Mouse (Mus musculus): Measurements from ENCODE around the gene Ncoa3. TPM values are rescaled to one million over a fixed set of nuclear protein-coding genes. Genes with fewer than 3 reads are reported as not detected.

The Ncoa3 gene
- polyA plus RNA-seq, 1 experiment from 2014 or later = 23.2 TPM

GRCm38 (mm10) chr2:166066434-166066833 is 74.0 kb downstream of the Ncoa3 start:
- Histone ChIP-seq H3K27ac (ENCODE audit: low read depth, low read length) (no peak overlapping the region), H3K4me3 (ENCODE audit: low read length) (no peak overlapping the region), H3K27me3 (ENCODE audit: control insufficient read depth, insufficient read depth, low read length) (no peaks in the 10 kb centered on the region), H3K9me3 (ENCODE audit: control insufficient read depth, low read length) (no peaks in the 10 kb centered on the region), H3K9ac (ENCODE audit: low read depth, low read length) (no peak overlapping the region), H3K36me3 (ENCODE audit: control insufficient read depth, insufficient read depth, low read length) (peaks cover 81% of the 10 kb centered on the region), H3K4me2 (replicated peaks; ENCODE audit: low read depth, low read length) (no peak overlapping the region), H3K4me1 (ENCODE audit: control insufficient read depth, insufficient read depth, low read length) (no peaks in the 10 kb centered on the region)
- no peak for ATAC-seq (ENCODE audit: low FRiP score, low TSS enrichment)
- 84% methylated on average over 4 of the region's 4 CpGs for WGBS

GRCm38 (mm10) chr2:166068261-166068660 is 75.8 kb downstream of the Ncoa3 start:
- Histone ChIP-seq H3K4me2 (replicated peaks; ENCODE audit: low read depth, low read length) (no peak overlapping the region), H3K9ac (ENCODE audit: low read depth, low read length) (no peak overlapping the region), H3K9me3 (ENCODE audit: control insufficient read depth, low read length) (no peaks in the 10 kb centered on the region), H3K27me3 (ENCODE audit: control insufficient read depth, insufficient read depth, low read length) (no peaks in the 10 kb centered on the region), H3K36me3 (ENCODE audit: control insufficient read depth, insufficient read depth, low read length) (peaks cover 72% of the 10 kb centered on the region), H3K4me3 (ENCODE audit: low read length) (no peak overlapping the region), H3K4me1 (ENCODE audit: control insufficient read depth, insufficient read depth, low read length) (peaks cover 2% of the 10 kb centered on the region; the same call in 1 of the 2 replicates), H3K27ac (ENCODE audit: low read depth, low read length) (no peak overlapping the region)
- WGBS = 90% methylated on average over 9 of the region's 9 CpGs
- ATAC-seq (ENCODE audit: low FRiP score, low TSS enrichment) = no peak

- Histone ChIP-seq H3K27me3 (ENCODE audit: control insufficient read depth, insufficient read depth, low read length) (no peaks in the 10 kb centered on the region), H3K9ac (ENCODE audit: low read depth, low read length) (no peak overlapping the region), H3K4me3 (ENCODE audit: low read length) (no peak overlapping the region), H3K9me3 (ENCODE audit: control insufficient read depth, low read length) (no peaks in the 10 kb centered on the region), H3K4me1 (ENCODE audit: control insufficient read depth, insufficient read depth, low read length) (peaks cover 6% of the 10 kb centered on the region; the same call in 1 of the 2 replicates), H3K27ac (ENCODE audit: low read depth, low read length) (no peak overlapping the region), H3K4me2 (replicated peaks; ENCODE audit: low read depth, low read length) (no peak overlapping the region), H3K36me3 (ENCODE audit: control insufficient read depth, insufficient read depth, low read length) (peaks cover 68% of the 10 kb centered on the region)
- no peak for ATAC-seq (ENCODE audit: low FRiP score, low TSS enrichment)
- 79% methylated on average over 5 of the region's 5 CpGs for WGBS
Measured at GRCm38 (mm10) chr2:166069164-166069563, 76.7 kb downstream of the Ncoa3 start.

- no peak overlapping the region for H3K4me2 ChIP-seq (replicated peaks; ENCODE audit: low read depth, low read length)
- 89% methylated on average over 7 of the region's 7 CpGs for WGBS
- H3K9me3 ChIP-seq (ENCODE audit: control insufficient read depth, low read length) = no peaks in the 10 kb centered on the region
- ATAC-seq (ENCODE audit: low FRiP score, low TSS enrichment) = no peak
- H3K27ac ChIP-seq (ENCODE audit: low read depth, low read length) = no peak overlapping the region
- H3K4me3 ChIP-seq (ENCODE audit: low read length) = no peak overlapping the region
- H3K4me1 ChIP-seq (ENCODE audit: control insufficient read depth, insufficient read depth, low read length) = peaks cover 6% of the 10 kb centered on the region; the same call in 1 of the 2 replicates
- no peak overlapping the region for H3K9ac ChIP-seq (ENCODE audit: low read depth, low read length)
- no peaks in the 10 kb centered on the region for H3K27me3 ChIP-seq (ENCODE audit: control insufficient read depth, insufficient read depth, low read length)
- H3K36me3 ChIP-seq (ENCODE audit: control insufficient read depth, insufficient read depth, low read length) = peaks cover 69% of the 10 kb centered on the region
Measured at GRCm38 (mm10) chr2:166069738-166070137, 77.3 kb downstream of the Ncoa3 start.

- ATAC-seq (ENCODE audit: low FRiP score, low TSS enrichment) = no peak
- H3K27me3 ChIP-seq (ENCODE audit: control insufficient read depth, insufficient read depth, low read length) = no peaks in the 10 kb centered on the region
- peaks cover 6% of the 10 kb centered on the region; the same call in 1 of the 2 replicates for H3K4me1 ChIP-seq (ENCODE audit: control insufficient read depth, insufficient read depth, low read length)
- no peak overlapping the region for H3K4me2 ChIP-seq (replicated peaks; ENCODE audit: low read depth, low read length)
- H3K9ac ChIP-seq (ENCODE audit: low read depth, low read length) = no peak overlapping the region
- peaks cover 57% of the 10 kb centered on the region for H3K36me3 ChIP-seq (ENCODE audit: control insufficient read depth, insufficient read depth, low read length)
- H3K27ac ChIP-seq (ENCODE audit: low read depth, low read length) = no peak overlapping the region
- H3K4me3 ChIP-seq (ENCODE audit: low read length) = no peak overlapping the region
- H3K9me3 ChIP-seq (ENCODE audit: control insufficient read depth, low read length) = no peaks in the 10 kb centered on the region
- WGBS = 85% methylated on average over 5 of the region's 5 CpGs
Measured at GRCm38 (mm10) chr2:166071481-166071880, 79.0 kb downstream of the Ncoa3 start.

- no peak overlapping the region for H3K4me3 ChIP-seq (ENCODE audit: low read length)
- peaks cover 54% of the 10 kb centered on the region for H3K36me3 ChIP-seq (ENCODE audit: control insufficient read depth, insufficient read depth, low read length)
- ATAC-seq (ENCODE audit: low FRiP score, low TSS enrichment) = no peak
- H3K4me2 ChIP-seq (replicated peaks; ENCODE audit: low read depth, low read length) = no peak overlapping the region
- no peaks in the 10 kb centered on the region for H3K27me3 ChIP-seq (ENCODE audit: control insufficient read depth, insufficient read depth, low read length)
- peaks cover 6% of the 10 kb centered on the region; the same call in 1 of the 2 replicates for H3K4me1 ChIP-seq (ENCODE audit: control insufficient read depth, insufficient read depth, low read length)
- H3K27ac ChIP-seq (ENCODE audit: low read depth, low read length) = no peak overlapping the region
- no peaks in the 10 kb centered on the region for H3K9me3 ChIP-seq (ENCODE audit: control insufficient read depth, low read length)
- H3K9ac ChIP-seq (ENCODE audit: low read depth, low read length) = no peak overlapping the region
- WGBS = 77% methylated on average over 9 of the region's 9 CpGs
Measured at GRCm38 (mm10) chr2:166071889-166072288, 79.5 kb downstream of the Ncoa3 start.

GRCm38 (mm10) chr2:166073082-166073481 is 80.6 kb downstream of the Ncoa3 start:
- H3K4me1 ChIP-seq (ENCODE audit: control insufficient read depth, insufficient read depth, low read length) = peaks cover 6% of the 10 kb centered on the region; the same call in 1 of the 2 replicates
- WGBS = 56% methylated on average over 10 of the region's 10 CpGs
- ATAC-seq (ENCODE audit: low FRiP score, low TSS enrichment) = no peak
- H3K27ac ChIP-seq (ENCODE audit: low read depth, low read length) = no peak overlapping the region
- no peaks in the 10 kb centered on the region for H3K9me3 ChIP-seq (ENCODE audit: control insufficient read depth, low read length)
- H3K27me3 ChIP-seq (ENCODE audit: control insufficient read depth, insufficient read depth, low read length) = no peaks in the 10 kb centered on the region
- H3K9ac ChIP-seq (ENCODE audit: low read depth, low read length) = no peak overlapping the region
- H3K36me3 ChIP-seq (ENCODE audit: control insufficient read depth, insufficient read depth, low read length) = peaks cover 46% of the 10 kb centered on the region
- no peak overlapping the region for H3K4me2 ChIP-seq (replicated peaks; ENCODE audit: low read depth, low read length)
- H3K4me3 ChIP-seq (ENCODE audit: low read length) = no peak overlapping the region

- Histone ChIP-seq H3K4me2 (replicated peaks; ENCODE audit: low read depth, low read length) (no peak overlapping the region), H3K4me1 (ENCODE audit: control insufficient read depth, insufficient read depth, low read length) (peaks cover 6% of the 10 kb centered on the region; the same call in 1 of the 2 replicates), H3K9me3 (ENCODE audit: control insufficient read depth, low read length) (no peaks in the 10 kb centered on the region), H3K27ac (ENCODE audit: low read depth, low read length) (no peak overlapping the region), H3K9ac (ENCODE audit: low read depth, low read length) (no peak overlapping the region), H3K27me3 (ENCODE audit: control insufficient read depth, insufficient read depth, low read length) (no peaks in the 10 kb centered on the region), H3K36me3 (ENCODE audit: control insufficient read depth, insufficient read depth, low read length) (peaks cover 33% of the 10 kb centered on the region), H3K4me3 (ENCODE audit: low read length) (no peak overlapping the region)
- no peak for ATAC-seq (ENCODE audit: low FRiP score, low TSS enrichment)
- WGBS = 64% methylated on average over 6 of the region's 6 CpGs
Measured at GRCm38 (mm10) chr2:166074322-166074721, 81.9 kb downstream of the Ncoa3 start.

- no peak for ATAC-seq (ENCODE audit: low FRiP score, low TSS enrichment)
- Histone ChIP-seq H3K27ac (ENCODE audit: low read depth, low read length) (no peak overlapping the region), H3K9ac (ENCODE audit: low read depth, low read length) (no peak overlapping the region), H3K4me1 (ENCODE audit: control insufficient read depth, insufficient read depth, low read length) (peaks cover 9% of the 10 kb centered on the region; the same call in 1 of the 2 replicates), H3K27me3 (ENCODE audit: control insufficient read depth, insufficient read depth, low read length) (no peaks in the 10 kb centered on the region), H3K9me3 (ENCODE audit: control insufficient read depth, low read length) (no peaks in the 10 kb centered on the region), H3K4me2 (replicated peaks; ENCODE audit: low read depth, low read length) (no peak overlapping the region), H3K4me3 (ENCODE audit: low read length) (no peak overlapping the region), H3K36me3 (ENCODE audit: control insufficient read depth, insufficient read depth, low read length) (peaks cover 19% of the 10 kb centered on the region; the same call in 1 of the 2 replicates)
- WGBS = 93% methylated on average over 9 of the region's 9 CpGs
Measured at GRCm38 (mm10) chr2:166077371-166077770, 84.9 kb downstream of the Ncoa3 start.

Measured in kidney, embryonic 14.5 days (tissue).